Mouse (Mus musculus) neural tube, embryonic 11.5 days (tissue): Measurements from ENCODE around the gene Pdzd8. TPM values are rescaled to one million over a fixed set of nuclear protein-coding genes. Genes with fewer than 3 reads are reported as not detected.

Source experiments
- ATAC-seq: fragments of 200-750 bp; cut with Nextera tagmentation; 2 replicates; pipeline ENCODE4 v1.8.0; 2017; ENCODE audit warnings: moderate number of reproducible peaks, mild to moderate bottlenecking, moderate TSS enrichment, moderate library complexity; ENCODE audit not compliant: insufficient read depth, low FRiP score, low TSS enrichment
- DNase-seq: peaks from one replicate; pipeline ENCODE4 v3.0.0-alpha.2; 2015; ENCODE audit warnings: low spot score
- H3K27ac ChIP-seq: fragments of 300-500 bp; sonication (generic); 2 replicates; pipeline ENCODE4 v1.5.1; 2014; ENCODE audit warnings: low read depth, mild to moderate bottlenecking, low read length
- H3K27me3 ChIP-seq: fragments of 300-500 bp; sonication (generic); 2 replicates; pipeline ENCODE4 v1.6.1; 2014; ENCODE audit warnings: mild to moderate bottlenecking, low read length, mixed read lengths; ENCODE audit not compliant: control insufficient read depth, insufficient read depth
- H3K36me3 ChIP-seq: fragments of 300-500 bp; sonication (generic); 2 replicates; pipeline ENCODE4 v1.6.1; 2014; ENCODE audit warnings: mild to moderate bottlenecking, low read length, moderate library complexity, mixed read lengths; ENCODE audit not compliant: control insufficient read depth, insufficient read depth
- H3K4me1 ChIP-seq: fragments of 300-500 bp; sonication (generic); 2 replicates; pipeline ENCODE4 v1.6.1; 2014; ENCODE audit warnings: low read length, mixed read lengths; ENCODE audit not compliant: control insufficient read depth, insufficient read depth
- H3K4me2 ChIP-seq: fragments of 300-500 bp; sonication (generic); 2 replicates; pipeline ENCODE4 v1.6.1; 2014; ENCODE audit warnings: low read depth, mild to moderate bottlenecking, moderate library complexity
- H3K4me3 ChIP-seq: fragments of 300-500 bp; sonication (generic); 2 replicates; pipeline ENCODE4 v1.5.1; 2014; ENCODE audit warnings: low read depth, low read length
- H3K9ac ChIP-seq: fragments of 300-500 bp; sonication (generic); 2 replicates; pipeline ENCODE4 v1.6.1; 2014; ENCODE audit warnings: mild to moderate bottlenecking, low read length
- H3K9me3 ChIP-seq: fragments of 300-500 bp; sonication (generic); 2 replicates; pipeline ENCODE4 v1.6.1; 2016; ENCODE audit warnings: low read length; ENCODE audit not compliant: control insufficient read depth
- WGBS: fragments of 180-500 bp; shearing (Covaris S2); extraction: QIAGEN DNeasy Blood & Tissue Kit; methylation state at CpG from one replicate; pipeline ENCODE4 v1.1.7; 2014; 5-methylcytosine and 5-hydroxymethylcytosine counted together
- polyA plus RNA-seq: library from polyadenylated mRNA; unstranded; fragments of >200 nt; fragmentation: Nextera tagmentation; extraction: Ambion mirVana; gene quantifications from 2 replicates; pipeline ENCODE4 v1.2.1, GENCODE M21; 2014

Pdzd8 gene
- polyA plus RNA-seq, 1 experiment from 2014 or later, result 16.4 TPM

GRCm38 (mm10) chr19:59259633-59260032 is 85.9 kb downstream of the Pdzd8 start:
- no peaks in the 10 kb centered on the region for H3K36me3 ChIP-seq
- no peak overlapping the region for H3K4me2 ChIP-seq
- no peak for ATAC-seq
- no peak for DNase-seq
- H3K4me3 ChIP-seq, result no peak overlapping the region
- H3K27ac ChIP-seq, result no peak overlapping the region
- WGBS, result 36% methylated on average over 5 of the region's 5 CpGs
- no peaks in the 10 kb centered on the region for H3K9me3 ChIP-seq
- peaks cover 10% of the 10 kb centered on the region for H3K4me1 ChIP-seq
- peaks cover 7% of the 10 kb centered on the region for H3K27me3 ChIP-seq
- no peak overlapping the region for H3K9ac ChIP-seq

- H3K9ac ChIP-seq, result no peak overlapping the region
- DNase-seq, result no peak
These were observed 92.9 kb downstream of the Pdzd8 start for GRCm38 (mm10) chr19:59252651-59253050.

GRCm38 (mm10) chr19:59248553-59249286 is 96.9 kb downstream of the Pdzd8 start:
- no peak overlapping the region for H3K4me3 ChIP-seq
- DNase-seq, result no peak
- H3K27me3 ChIP-seq, result no peaks in the 10 kb centered on the region
- H3K9ac ChIP-seq, result no peak overlapping the region
- H3K27ac ChIP-seq, result no peak overlapping the region
- no peaks in the 10 kb centered on the region for H3K4me1 ChIP-seq
- no peaks in the 10 kb centered on the region for H3K9me3 ChIP-seq
- ATAC-seq, result no peak
- 81% methylated on average over 11 of the region's 11 CpGs for WGBS
- H3K4me2 ChIP-seq, result no peak overlapping the region
- no peaks in the 10 kb centered on the region for H3K36me3 ChIP-seq

More at GRCm38 (mm10) chr19:59252651-59253050, 92.9 kb downstream of the Pdzd8 start:
- ATAC-seq, result no peak
- Histone ChIP-seq H3K4me2 (no peak overlapping the region), H3K4me3 (no peak overlapping the region), H3K9me3 (no peaks in the 10 kb centered on the region), H3K4me1 (no peaks in the 10 kb centered on the region), H3K27ac (no peak overlapping the region), H3K27me3 (no peaks in the 10 kb centered on the region), H3K36me3 (no peaks in the 10 kb centered on the region)
- 75% methylated on average over 2 of the region's 2 CpGs for WGBS

DNA sequence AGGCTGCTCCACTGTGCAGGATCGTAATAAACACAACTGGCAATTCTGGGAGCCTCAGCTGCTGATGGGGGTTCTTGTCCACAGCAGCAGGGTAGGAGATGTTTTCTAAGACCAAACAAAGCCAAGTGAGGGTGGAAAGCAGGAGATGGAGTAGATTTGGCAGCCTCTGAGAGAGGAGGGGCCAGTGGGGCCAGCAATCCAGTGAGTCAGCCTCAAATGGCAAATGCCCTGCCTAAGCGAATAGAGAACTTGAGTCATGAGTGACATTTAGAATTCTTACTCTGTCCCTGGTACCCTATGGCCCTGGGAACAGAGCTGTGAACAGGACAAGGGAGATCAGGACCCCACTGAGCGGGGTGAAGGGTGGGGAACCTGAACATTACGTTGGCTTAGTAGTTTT is 97.4 kb downstream of the Pdzd8 start:
- no peaks in the 10 kb centered on the region for H3K36me3 ChIP-seq
- no peaks in the 10 kb centered on the region for H3K27me3 ChIP-seq
- no peaks in the 10 kb centered on the region for H3K9me3 ChIP-seq
- H3K4me2 ChIP-seq, result no peak overlapping the region
- 87% methylated on average over 4 of the region's 4 CpGs for WGBS
- H3K4me3 ChIP-seq, result no peak overlapping the region
- no peak overlapping the region for H3K9ac ChIP-seq
- ATAC-seq, result no peak
- no peaks in the 10 kb centered on the region for H3K4me1 ChIP-seq
- no peak overlapping the region for H3K27ac ChIP-seq
- no peak for DNase-seq

Other genes starting within 250 kb of the Pdzd8 start
- not detected in 2 replicates for gene Vax1, start 175.7 kb downstream of the Pdzd8 start, polyA plus RNA-seq
- gene Kcnk18, start 126.6 kb downstream of the Pdzd8 start, polyA plus RNA-seq, result not detected in 2 replicates
- gene Slc18a2, start 84.9 kb downstream of the Pdzd8 start, polyA plus RNA-seq, result 14.9 and 15.9 TPM in 2 replicates
- 29.1 and 41.2 TPM in 2 replicates for gene Rps12-ps3, start 23.5 kb downstream of the Pdzd8 start, polyA plus RNA-seq
- gene Emx2, start 112.6 kb upstream of the Pdzd8 start, polyA plus RNA-seq, result 1.7 and 3.9 TPM in 2 replicates